Mouse (Mus musculus): ENCODE measurements around the gene Gm3371.
"Not testable (repeated sequence)": the region's sequence is repeated elsewhere in the genome, so short reads cannot be mapped to it uniquely, and the experiment has no call there.

The Gm3371 gene

GRCm38 (mm10) chr14:44410588-44410987 is at the start of gene Gm3371:
Gene Gm3371 (minus strand): TSS chr14:44410688.
- DNase-seq = not testable (repeated sequence)

GRCm38 (mm10) chr14:44433335-44433734 is 22.8 kb upstream of the Gm3371 start, which contains the start of gene Gm8232:
Gene Gm8232 (plus strand): TSS chr14:44433635.
- not testable (repeated sequence) for DNase-seq

- not testable (repeated sequence) for DNase-seq
These were observed 26.3 kb downstream of the Gm3371 start for GRCm38 (mm10) chr14:44384233-44384632.

GRCm38 (mm10) chr14:44365057-44365456 is 45.4 kb downstream of the Gm3371 start, which contains the start of gene Gm8229:
Gene Gm8229 (plus strand): TSS chr14:44365357.
- not testable (repeated sequence) for DNase-seq

GRCm38 (mm10) chr14:44362301-44362700 is 48.2 kb downstream of the Gm3371 start:
- DNase-seq = peak; percentile 6

- DNase-seq = not testable (repeated sequence)
These were observed 49.1 kb downstream of the Gm3371 start for GRCm38 (mm10) chr14:44361416-44361815.
